Mouse (Mus musculus) liver, embryonic 11.5 days (tissue): ENCODE data around the gene Tmem204. TPM values are rescaled to one million over a fixed set of nuclear protein-coding genes. Genes with fewer than 3 reads are reported as not detected.
A peak's percentile ranks its signal among the peaks of the same experiment; 100 is the strongest.

ENCODE experiments used
- ATAC-seq: fragments of 200-750 bp; cut with Nextera tagmentation; replicated peaks from 2 replicates; pipeline ENCODE4 v1.8.0; 2017; ENCODE audit warnings: moderate number of reproducible peaks, mild to moderate bottlenecking, moderate TSS enrichment, moderate library complexity; ENCODE audit not compliant: low FRiP score
- DNase-seq: peaks from one replicate; pipeline ENCODE4 v3.0.0-alpha.2; 2017; ENCODE audit warnings: low spot score
- H3K27ac ChIP-seq: fragments of 300-500 bp; sonication (generic); 2 replicates; pipeline ENCODE4 v1.5.1; 2014; ENCODE audit warnings: mild to moderate bottlenecking, low read depth, low read length, control low read depth
- H3K27me3 ChIP-seq: fragments of 300-500 bp; sonication (generic); replicated peaks from 2 replicates; pipeline ENCODE4 v1.6.1; 2014; ENCODE audit warnings: low read length, mixed read lengths; ENCODE audit not compliant: control insufficient read depth, insufficient read depth
- H3K36me3 ChIP-seq: fragments of 300-500 bp; sonication (generic); 2 replicates; pipeline ENCODE4 v1.6.1; 2014; ENCODE audit warnings: mild to moderate bottlenecking, low read length, moderate library complexity, mixed read lengths; ENCODE audit not compliant: control insufficient read depth, insufficient read depth
- H3K4me1 ChIP-seq: fragments of 300-500 bp; sonication (generic); replicated peaks from 2 replicates; pipeline ENCODE4 v1.6.1; 2014; ENCODE audit warnings: low read length, mixed read lengths; ENCODE audit not compliant: control insufficient read depth, insufficient read depth
- H3K4me2 ChIP-seq: fragments of 300-500 bp; sonication (generic); 2 replicates; pipeline ENCODE4 v1.6.1; 2014; ENCODE audit warnings: mild to moderate bottlenecking, control low read depth, moderate library complexity
- H3K4me3 ChIP-seq: fragments of 300-500 bp; sonication (generic); 2 replicates; pipeline ENCODE4 v1.5.1; 2014; ENCODE audit warnings: low read depth, low read length, control low read depth
- H3K9ac ChIP-seq: fragments of 300-500 bp; sonication (generic); 2 replicates; pipeline ENCODE4 v1.6.1; 2014; ENCODE audit warnings: low read depth, low read length, control low read depth
- H3K9me3 ChIP-seq: fragments of 300-500 bp; sonication (generic); 2 replicates; pipeline ENCODE4 v1.6.1; 2016; ENCODE audit warnings: low read length, inconsistent platforms, mixed read lengths; ENCODE audit not compliant: control insufficient read depth
- WGBS: fragments of 180-500 bp; shearing (Covaris S2); extraction: QIAGEN DNeasy Blood & Tissue Kit; methylation state at CpG from one replicate; pipeline ENCODE4 v1.1.7; 2014; 5-methylcytosine and 5-hydroxymethylcytosine counted together
- polyA plus RNA-seq: library from polyadenylated mRNA; unstranded; fragments of >200 nt; fragmentation: Nextera tagmentation; extraction: Ambion mirVana; gene quantifications from 2 replicates; pipeline ENCODE4 v1.2.1, GENCODE M21; 2014

The Tmem204 gene
- polyA plus RNA-seq, 1 experiment from 2014 or later: 8.5 TPM

DNA sequence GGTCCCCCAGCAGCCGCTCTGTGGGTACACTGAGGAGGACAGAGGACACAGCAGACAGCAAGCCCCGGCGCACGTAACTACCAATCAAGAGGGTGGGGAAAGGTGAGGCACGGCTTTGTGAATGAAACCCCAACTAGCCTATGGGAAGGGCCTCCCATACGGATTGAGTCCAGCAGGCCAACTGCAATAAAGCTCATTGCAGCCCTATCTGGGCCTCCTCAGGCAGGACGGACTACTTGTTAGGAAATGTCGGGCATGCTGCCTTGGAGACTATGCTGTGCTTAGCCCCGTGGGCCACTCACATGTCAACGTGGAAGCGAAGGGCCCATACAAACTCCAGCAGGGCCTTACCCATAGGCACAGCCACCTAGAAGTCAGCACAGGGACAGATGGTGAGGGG is 17.9 kb upstream of the Tmem204 start:
- H3K4me1 ChIP-seq: no peaks in the 10 kb centered on the region
- H3K4me2 ChIP-seq: no peak overlapping the region
- 95% methylated on average over 11 of the region's 11 CpGs for WGBS
- H3K9ac ChIP-seq: no peak overlapping the region
- ATAC-seq (no peak), DNase-seq (no peak)
- no peaks in the 10 kb centered on the region for H3K9me3 ChIP-seq
- no peak overlapping the region for H3K4me3 ChIP-seq
- H3K27ac ChIP-seq: no peak overlapping the region
- no peaks in the 10 kb centered on the region for H3K27me3 ChIP-seq
- peaks cover 52% of the 10 kb centered on the region for H3K36me3 ChIP-seq

GRCm38 (mm10) chr17:25100052-25100451 is 16.7 kb upstream of the Tmem204 start:
- Histone ChIP-seq H3K9me3 (no peaks in the 10 kb centered on the region), H3K4me3 (no peak overlapping the region), H3K27me3 (no peaks in the 10 kb centered on the region), H3K27ac (no peak overlapping the region), H3K4me1 (no peaks in the 10 kb centered on the region), H3K4me2 (no peak overlapping the region), H3K36me3 (peaks cover 43% of the 10 kb centered on the region), H3K9ac (no peak overlapping the region)
- ATAC-seq (no peak), DNase-seq (no peak)
- WGBS: 87% methylated on average over 6 of the region's 6 CpGs

- Histone ChIP-seq H3K9ac (no peak overlapping the region), H3K9me3 (no peaks in the 10 kb centered on the region), H3K27ac (no peak overlapping the region), H3K36me3 (peaks cover 33% of the 10 kb centered on the region), H3K4me2 (no peak overlapping the region), H3K27me3 (no peaks in the 10 kb centered on the region), H3K4me3 (no peak overlapping the region), H3K4me1 (no peaks in the 10 kb centered on the region)
- ATAC-seq: no peak
- 84% methylated on average over 2 of the region's 2 CpGs for WGBS
- no peak for DNase-seq
These were observed 12.8 kb upstream of the Tmem204 start for GRCm38 (mm10) chr17:25096221-25096620.

GRCm38 (mm10) chr17:25090450-25090849 is 7.1 kb upstream of the Tmem204 start:
- no peaks in the 10 kb centered on the region for H3K9me3 ChIP-seq
- H3K27me3 ChIP-seq: no peaks in the 10 kb centered on the region
- DNase-seq (no peak), ATAC-seq (no peak)
- H3K36me3 ChIP-seq: peaks cover 11% of the 10 kb centered on the region
- H3K4me1 ChIP-seq: peaks cover 38% of the 10 kb centered on the region
- H3K9ac ChIP-seq: peak overlapping the region; percentile 82
- H3K4me2 ChIP-seq: peak overlapping the region; percentile 70
- H3K27ac ChIP-seq: peak overlapping the region; percentile 99
- WGBS: 84% methylated on average over 10 of the region's 10 CpGs
- H3K4me3 ChIP-seq: peak overlapping the region; percentile 59

DNA sequence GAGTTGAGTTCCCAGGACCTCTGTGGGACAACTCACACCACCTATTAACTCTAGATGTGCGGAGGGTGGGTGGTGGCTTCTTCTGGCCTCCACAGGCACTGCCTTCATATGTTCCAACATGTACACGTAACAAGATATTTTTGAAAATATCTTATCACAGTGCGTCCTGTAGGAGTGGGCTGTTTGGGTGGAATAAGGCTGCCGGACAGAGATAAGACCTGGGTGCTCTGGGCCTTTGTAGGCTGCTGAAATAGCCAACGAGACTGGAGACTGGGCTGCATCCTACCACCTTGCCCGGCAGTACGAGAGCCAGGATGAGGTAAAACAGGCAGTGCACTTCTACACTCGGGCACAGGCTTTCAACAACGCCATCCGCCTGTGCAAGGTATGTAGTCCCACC is 5.8 kb upstream of the Tmem204 start:
- 53% methylated on average over 10 of the region's 10 CpGs for WGBS
- Histone ChIP-seq H3K36me3 (peaks cover 8% of the 10 kb centered on the region), H3K9ac (peak overlapping the region; percentile 82), H3K4me1 (peaks cover 38% of the 10 kb centered on the region), H3K9me3 (no peaks in the 10 kb centered on the region), H3K27ac (peak overlapping the region; percentile 99), H3K4me3 (peak overlapping the region; percentile 59), H3K27me3 (no peaks in the 10 kb centered on the region), H3K4me2 (peak overlapping the region; percentile 70)
- ATAC-seq (peak; percentile 95), DNase-seq (peak; percentile 45)

GRCm38 (mm10) chr17:25086724-25087123 is 3.3 kb upstream of the Tmem204 start:
- DNase-seq (no peak), ATAC-seq (no peak)
- Histone ChIP-seq H3K9ac (peak overlapping the region; percentile 38), H3K27ac (peak overlapping the region; percentile 99), H3K4me3 (no peak overlapping the region), H3K36me3 (no peaks in the 10 kb centered on the region), H3K4me1 (peaks cover 49% of the 10 kb centered on the region), H3K9me3 (no peaks in the 10 kb centered on the region), H3K4me2 (peak overlapping the region; percentile 34), H3K27me3 (no peaks in the 10 kb centered on the region)
- 77% methylated on average over 7 of the region's 7 CpGs for WGBS

GRCm38 (mm10) chr17:25084835-25085385 is 1.5 kb upstream of the Tmem204 start:
- Histone ChIP-seq H3K27me3 (no peaks in the 10 kb centered on the region), H3K36me3 (no peaks in the 10 kb centered on the region; the same call in 1 of the 2 replicates), H3K4me3 (no peak overlapping the region), H3K9ac (no peak overlapping the region), H3K4me1 (peaks cover 47% of the 10 kb centered on the region), H3K4me2 (no peak overlapping the region), H3K27ac (peak overlapping the region; percentile 25; the same call in 1 of the 2 replicates), H3K9me3 (no peaks in the 10 kb centered on the region)
- ATAC-seq (no peak), DNase-seq (no peak)
- 82% methylated on average over 13 of the region's 13 CpGs for WGBS

DNA sequence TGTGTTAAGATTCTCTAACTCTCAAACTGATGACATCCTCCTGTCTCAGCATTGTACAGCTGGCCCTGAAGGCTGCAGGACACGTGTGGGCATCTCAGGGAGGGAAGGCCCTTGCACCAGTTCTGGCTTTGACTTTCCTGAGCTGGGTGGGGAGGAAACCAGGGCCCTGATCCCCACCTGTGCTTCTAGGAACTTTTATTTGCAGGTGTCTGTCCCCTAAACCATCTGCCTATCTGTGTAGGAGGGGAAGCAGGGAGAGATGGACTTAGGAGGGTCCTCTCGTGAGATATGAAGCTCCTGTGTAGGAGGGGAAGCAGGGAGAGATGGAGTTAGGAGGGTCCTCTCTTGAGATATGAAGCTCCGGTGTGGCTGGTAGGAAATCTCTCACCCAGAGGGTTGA is 504 bp downstream of the Tmem204 start:
- Histone ChIP-seq H3K9ac (no peak overlapping the region), H3K4me2 (no peak overlapping the region; the same call in 1 of the 2 replicates), H3K4me1 (peaks cover 32% of the 10 kb centered on the region), H3K9me3 (no peaks in the 10 kb centered on the region), H3K27me3 (no peaks in the 10 kb centered on the region), H3K4me3 (no peak overlapping the region), H3K36me3 (no peaks in the 10 kb centered on the region; the same call in 1 of the 2 replicates), H3K27ac (peak overlapping the region; percentile 35)
- DNase-seq: no peak
- WGBS: 38% methylated on average over 3 of the region's 3 CpGs
- no peak for ATAC-seq
